Mouse (Mus musculus): ENCODE data around the gene Gm28635. TPM values are rescaled to one million over a fixed set of nuclear protein-coding genes. Genes with fewer than 3 reads are reported as not detected.

Gene Gm28635
- total and polyA plus RNA-seq, 3 experiments = not detected

GRCm38 (mm10) chr2:84679016-84679415 is 1.2 kb upstream of the Gm28635 start, which contains the start of gene Tmx2:
Gene Tmx2 (minus strand): TSS chr2:84679140.
- dilution Hi-C loops (cut with MboI; ENCODE audit: extremely low pct_ligation_motif_present, extremely low pct_unique_long_range_greater_than_20kb, low sequenced_read_pairs) = no loop called here

GRCm38 (mm10) chr2:84677270-84677967 is 422 bp downstream of the Gm28635 start:
- H3K9me3 ChIP-seq (replicated peaks; ENCODE audit: low read length) = no peaks in the 10 kb centered on the region
- DNase-seq (ENCODE audit: extremely low read depth) = peak; percentile 24
- peaks cover 0 to 28% of the 10 kb centered on the region in 2 experiments; a peak in 2 of 4 replicates for H3K4me1 ChIP-seq (ENCODE audit: control insufficient read depth in 1 of 2, insufficient read depth in 2 of 2)
- H3K27me3 ChIP-seq (replicated peaks) = no peaks in the 10 kb centered on the region
- H3K9ac ChIP-seq (ENCODE audit: insufficient read depth, low read depth) = peak overlapping the region; percentile 70
- dilution Hi-C loops (cut with MboI; ENCODE audit: extremely low pct_ligation_motif_present, extremely low pct_unique_long_range_greater_than_20kb, low sequenced_read_pairs) (no loop called here), in situ Hi-C loops (cut with MboI; ENCODE audit: low pct_ligation_motif_present, low pct_unique_long_range_greater_than_20kb, low sequenced_read_pairs) (no loop called here)
- H3K36me3 ChIP-seq (replicated peaks in 1 of 2; ENCODE audit: control insufficient read depth in 1 of 2, insufficient read depth in 1 of 2, low read length in 1 of 2) = peaks cover 28 to 49% of the 10 kb centered on the region in 2 experiments
- H3K27ac ChIP-seq (ENCODE audit: insufficient read depth, low read depth) = peak overlapping the region; percentile 64; the same call in 1 of the 2 replicates
- H3K4me3 ChIP-seq (replicated peaks in 1 of 3; ENCODE audit: low read depth in 2 of 3, low read length in 2 of 3, poor library complexity in 1 of 3) = peak overlapping the region; percentile 80 to 96 (median 82)
- peak overlapping the region; percentile 96 for H3K4me2 ChIP-seq (ENCODE audit: insufficient read depth, low read depth, poor library complexity, severe bottlenecking)
- H3K79me2 ChIP-seq (replicated peaks; ENCODE audit: control insufficient read depth, extremely low read depth, insufficient read depth, poor library complexity, severe bottlenecking) = peaks cover 27% of the 10 kb centered on the region
- no peak for TF ChIP-seq JUND (conservative IDR thresholded peaks at IDR 0.05; ENCODE audit: low read depth, low read length)
- peak in 1 of 2 experiments; percentile 57; a peak in 2 of 4 replicates for TF ChIP-seq CTCF (conservative IDR thresholded peaks at IDR 0.05 in 1 of 2, IDR thresholded peaks at IDR 0.05 in 1 of 2; ENCODE audit: low read depth in 2 of 2, low read length in 2 of 2)
- no peak for TF ChIP-seq ZNF384 (IDR thresholded peaks at IDR 0.05; ENCODE audit: low read depth, low read length)
- TF ChIP-seq ZMIZ1 (IDR thresholded peaks at IDR 0.05; ENCODE audit: low read depth, low read length) = no peak
- no peak for TF ChIP-seq NELFE (IDR thresholded peaks at IDR 0.05; ENCODE audit: low read depth, low read length)
- no peak for TF ChIP-seq RCOR1 (conservative IDR thresholded peaks at IDR 0.05; ENCODE audit: low read depth, low read length)
- TF ChIP-seq PAX5 (IDR thresholded peaks at IDR 0.05; ENCODE audit: low read length) = no peak
- no peak for TF ChIP-seq GABPA (IDR thresholded peaks at IDR 0.05; ENCODE audit: insufficient replicate concordance, low read depth, low read length)
- TF ChIP-seq SIN3A (IDR thresholded peaks at IDR 0.05; ENCODE audit: low read length) = no peak
- no peak for TF ChIP-seq RAD21 (IDR thresholded peaks at IDR 0.05; ENCODE audit: low read depth, low read length)
- TF ChIP-seq HCFC1 (IDR thresholded peaks at IDR 0.05; ENCODE audit: low read depth, low read length) = no peak
- TF ChIP-seq BHLHE40 (IDR thresholded peaks at IDR 0.05; ENCODE audit: low read depth, low read length) = no peak
- TF ChIP-seq NRF1 (IDR thresholded peaks at IDR 0.05; ENCODE audit: low read depth, low read length) = no peak
- TF ChIP-seq MXI1 (IDR thresholded peaks at IDR 0.05; ENCODE audit: low read depth, low read length) = peak; percentile 33
- no peak for TF ChIP-seq USF2 (conservative IDR thresholded peaks at IDR 0.05; ENCODE audit: low read depth, low read length)
- TF ChIP-seq MAFK (IDR thresholded peaks at IDR 0.05; ENCODE audit: insufficient replicate concordance, low read length) = peak; percentile 86
- TF ChIP-seq KAT2A (IDR thresholded peaks at IDR 0.05; ENCODE audit: insufficient replicate concordance, low read length) = no peak
- no peak for TF ChIP-seq MYC (IDR thresholded peaks at IDR 0.05; ENCODE audit: low read depth, low read length)
- TF ChIP-seq UBTF (IDR thresholded peaks at IDR 0.05; ENCODE audit: low read depth, low read length) = no peak
- TF ChIP-seq CHD1 (IDR thresholded peaks at IDR 0.05; ENCODE audit: low read depth, low read length) = 0 out of 2 replicates have a peak, but pooled peaks have one; percentile 21
- no peak for TF ChIP-seq POLR2AphosphoS2 (IDR thresholded peaks at IDR 0.05; ENCODE audit: low read depth, low read length)
- TF ChIP-seq POLR2A (IDR thresholded peaks at IDR 0.05; ENCODE audit: low read depth, low read length) = no peak
- TF ChIP-seq SMC3 (IDR thresholded peaks at IDR 0.05; ENCODE audit: low read depth, low read length) = no peak
- TF ChIP-seq MAX (IDR thresholded peaks at IDR 0.05; ENCODE audit: low read length) = peak; percentile 59; the same call in 1 of the 2 replicates
- TF ChIP-seq ELF1 (IDR thresholded peaks at IDR 0.05; ENCODE audit: low read depth, low read length) = no peak
- TF ChIP-seq EP300 (IDR thresholded peaks at IDR 0.05; ENCODE audit: low read length) = no peak
- no peak for TF ChIP-seq ZKSCAN1 (IDR thresholded peaks at IDR 0.05; ENCODE audit: borderline replicate concordance, low read depth, low read length)
- no peak for TF ChIP-seq E2F4 (IDR thresholded peaks at IDR 0.05; ENCODE audit: insufficient replicate concordance, low read depth, low read length)
- no peak for TF ChIP-seq IRF4 (IDR thresholded peaks at IDR 0.05; ENCODE audit: low read depth, low read length)
- TF ChIP-seq TCF12 (IDR thresholded peaks at IDR 0.05; ENCODE audit: low read depth, low read length) = no peak

More at GRCm38 (mm10) chr2:84679016-84679415, 1.2 kb upstream of the Gm28635 start, which contains the start of gene Tmx2:
- no peak for DNase-seq (ENCODE audit: extremely low read depth)
- peaks cover 0 to 26% of the 10 kb centered on the region in 2 experiments; a peak in 2 of 4 replicates for H3K4me1 ChIP-seq (ENCODE audit: control insufficient read depth in 1 of 2, insufficient read depth in 2 of 2)
- H3K27ac ChIP-seq (ENCODE audit: insufficient read depth, low read depth) = peak within 1 kb of the TSS; percentile 25; the same call in 1 of the 2 replicates
- H3K27me3 ChIP-seq (replicated peaks) = no peaks in the 10 kb centered on the region
- no peak for TF ChIP-seq ZMIZ1 (IDR thresholded peaks at IDR 0.05; ENCODE audit: low read depth, low read length)
- no peak for TF ChIP-seq TCF12 (IDR thresholded peaks at IDR 0.05; ENCODE audit: low read depth, low read length)
- no peak for TF ChIP-seq TBP (conservative IDR thresholded peaks at IDR 0.05; ENCODE audit: low read depth, low read length)
- 0 out of 2 replicates have a peak, but pooled peaks have one; percentile 27 for TF ChIP-seq MXI1 (IDR thresholded peaks at IDR 0.05; ENCODE audit: low read depth, low read length)
- TF ChIP-seq UBTF (IDR thresholded peaks at IDR 0.05; ENCODE audit: low read depth, low read length) = no peak
- in situ Hi-C loops (cut with MboI; ENCODE audit: low pct_ligation_motif_present, low pct_unique_long_range_greater_than_20kb, low sequenced_read_pairs) = no loop called here
- H3K9ac ChIP-seq (ENCODE audit: insufficient read depth, low read depth) = peak within 1 kb of the TSS; percentile 75
- H3K9me3 ChIP-seq (replicated peaks; ENCODE audit: low read length) = no peaks in the 10 kb centered on the region
- peaks cover 16 to 45% of the 10 kb centered on the region in 2 experiments for H3K36me3 ChIP-seq (replicated peaks in 1 of 2; ENCODE audit: control insufficient read depth in 1 of 2, insufficient read depth in 1 of 2, low read length in 1 of 2)
- H3K79me2 ChIP-seq (replicated peaks; ENCODE audit: control insufficient read depth, extremely low read depth, insufficient read depth, poor library complexity, severe bottlenecking) = peaks cover 27% of the 10 kb centered on the region
- peak within 1 kb of the TSS; percentile 95 to 99 (median 96) for H3K4me3 ChIP-seq (replicated peaks in 1 of 3; ENCODE audit: low read depth in 2 of 3, low read length in 2 of 3, poor library complexity in 1 of 3)
- H3K4me2 ChIP-seq (ENCODE audit: insufficient read depth, low read depth, poor library complexity, severe bottlenecking) = peak within 1 kb of the TSS; percentile 87

Measured in CH12.LX (cell line).